Mouse (Mus musculus): ENCODE measurements at regions not wholly inside any gene's neighbourhood (a gene's known extent, or its start where the extent isn't known, plus 50 kb on each side); places are given as distances from the start of the nearest gene placed in this dataset.

DNA sequence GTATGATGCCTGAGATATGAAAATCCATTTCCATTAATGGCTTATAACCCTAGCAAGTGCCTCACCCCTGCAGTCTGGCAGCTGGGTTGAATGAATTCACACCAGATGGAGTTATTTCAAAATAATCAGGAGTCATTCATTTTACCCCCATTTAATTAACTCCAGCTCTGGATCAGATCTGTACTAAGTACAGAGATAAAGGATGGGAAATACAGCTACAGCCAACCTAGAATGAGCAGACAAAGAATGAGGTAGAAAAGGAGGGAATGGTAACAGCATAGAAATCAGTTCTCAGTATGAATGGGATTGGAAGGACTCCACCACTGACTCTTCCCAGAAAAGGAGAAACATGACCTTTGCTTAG lies 1346.7 kb upstream of the Cdh20 start:
- TF ChIP-seq CTCF (IDR thresholded peaks at IDR 0.05; ENCODE audit: low read depth, low read length) (no peak), POLR2A (IDR thresholded peaks at IDR 0.05; ENCODE audit: insufficient read depth, low read length) (no peak)
